Mouse (Mus musculus) embryonic fibroblast, embryonic 13.5 days (primary cell): ENCODE results near the gene Son.
A peak's percentile ranks its signal among the peaks of the same experiment; 100 is the strongest.

Source experiments
- CTCF ChIP-seq: IDR thresholded peaks from 2 replicates; pipeline ENCODE4 v1.5.1; 2011; ENCODE audit warnings: mild to moderate bottlenecking, control low read depth, low read length, moderate library complexity, borderline replicate concordance; ENCODE audit not compliant: insufficient read depth
- POLR2A ChIP-seq: IDR thresholded peaks from 2 replicates; pipeline ENCODE4 v1.6.1; 2011; ENCODE audit warnings: low read depth, mild to moderate bottlenecking, control low read depth, low read length, moderate library complexity

DNA sequence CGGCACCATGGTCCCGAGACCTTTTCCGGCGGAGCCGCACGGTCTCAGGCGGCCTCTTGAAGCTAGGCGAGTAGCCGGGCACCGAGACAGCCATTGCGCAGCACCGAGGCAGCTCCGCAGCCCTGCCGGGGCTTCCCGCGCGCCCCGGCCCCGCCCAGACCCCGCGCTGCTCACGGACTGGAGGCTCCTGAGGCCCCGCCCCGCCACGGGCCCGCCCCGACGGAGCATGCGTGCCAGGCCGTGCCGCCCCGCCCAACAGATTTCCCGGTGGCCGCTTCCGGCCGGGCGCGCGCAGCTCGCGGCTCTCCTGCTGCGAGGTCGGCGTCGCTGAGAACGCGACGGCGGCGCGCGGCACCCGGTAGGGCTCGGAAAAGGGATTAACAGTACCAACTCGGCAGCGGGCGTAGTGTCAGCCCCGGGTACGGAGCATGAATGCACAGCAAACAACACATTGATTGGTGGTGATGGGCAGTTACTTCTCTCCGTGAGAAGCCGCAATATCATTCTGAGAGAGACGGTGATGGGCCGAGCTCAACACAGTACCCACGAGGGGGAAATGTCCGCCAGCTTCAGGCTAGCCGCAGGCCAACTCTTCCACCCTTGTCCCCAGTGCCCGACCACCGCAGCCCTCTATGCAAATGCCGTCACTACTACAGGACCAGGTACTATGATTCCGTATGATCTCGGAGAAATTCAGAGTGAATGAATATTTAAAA is 41.5 kb downstream of the Son start, which contains the start of gene Donson:
- no peak for TF ChIP-seq CTCF
- peak; percentile 76 for TF ChIP-seq POLR2A
